Mouse (Mus musculus) intestine, postnatal 0 days (tissue): Measurements from ENCODE around the gene Sec31a. TPM values are rescaled to one million over a fixed set of nuclear protein-coding genes. Genes with fewer than 3 reads are reported as not detected.

ENCODE experiments used
- ATAC-seq: fragments of 200-750 bp; cut with Nextera tagmentation; 2 replicates; pipeline ENCODE4 v1.8.0; 2017; ENCODE audit warnings: mild to moderate bottlenecking, moderate TSS enrichment, moderate library complexity
- H3K27ac ChIP-seq: fragments of 300-500 bp; sonication (generic); 2 replicates; pipeline ENCODE4 v1.5.1; 2014; ENCODE audit warnings: mild to moderate bottlenecking, low read depth, low read length, moderate library complexity
- H3K27me3 ChIP-seq: fragments of 300-500 bp; sonication (generic); replicated peaks from 2 replicates; pipeline ENCODE4 v1.6.1; 2014; ENCODE audit warnings: low read length, mixed read lengths; ENCODE audit not compliant: control insufficient read depth, insufficient read depth
- H3K36me3 ChIP-seq: fragments of 300-500 bp; sonication (generic); 2 replicates; pipeline ENCODE4 v1.6.1; 2014; ENCODE audit warnings: mild to moderate bottlenecking, moderate library complexity; ENCODE audit not compliant: control insufficient read depth, insufficient read depth
- H3K4me1 ChIP-seq: fragments of 300-500 bp; sonication (generic); replicated peaks from 2 replicates; pipeline ENCODE4 v1.6.1; 2014; ENCODE audit warnings: antibody characterized with exemption, low read length, mixed read lengths; ENCODE audit not compliant: control insufficient read depth, insufficient read depth
- H3K4me2 ChIP-seq: fragments of 300-500 bp; sonication (generic); replicated peaks from 2 replicates; pipeline ENCODE4 v1.6.1; 2014; ENCODE audit warnings: low read depth, mild to moderate bottlenecking, moderate library complexity
- H3K4me3 ChIP-seq: fragments of 300-500 bp; sonication (generic); 2 replicates; pipeline ENCODE4 v1.5.1; 2014; ENCODE audit warnings: low read depth, low read length
- H3K9ac ChIP-seq: fragments of 300-500 bp; sonication (generic); 2 replicates; pipeline ENCODE4 v1.6.1; 2014; ENCODE audit warnings: mild to moderate bottlenecking, low read depth, low read length
- H3K9me3 ChIP-seq: fragments of 300-500 bp; sonication (generic); 2 replicates; pipeline ENCODE4 v1.6.1; 2016; ENCODE audit warnings: mixed run types; ENCODE audit not compliant: control insufficient read depth
- CTCF ChIP-seq: sonication (generic); IDR thresholded peaks from 2 replicates; pipeline ENCODE4 v1.5.1; 2016; ENCODE audit warnings: low read depth, mild to moderate bottlenecking, control low read depth, antibody characterized with exemption, moderate library complexity
- WGBS: fragments of 180-500 bp; shearing (Covaris S2); extraction: QIAGEN DNeasy Blood & Tissue Kit; methylation state at CpG from one replicate; pipeline ENCODE4 v1.1.7; 2014; 5-methylcytosine and 5-hydroxymethylcytosine counted together
- polyA plus RNA-seq: library from polyadenylated mRNA; unstranded; fragments of >200 nt; fragmentation: Nextera tagmentation; extraction: Ambion mirVana; gene quantifications from 2 replicates; pipeline ENCODE4 v1.2.1, GENCODE M21; 2015

The Sec31a gene
- polyA plus RNA-seq, 1 experiment from 2014 or later, result 230 TPM

GRCm38 (mm10) chr5:100437917-100438316, 21.9 kb upstream of the Sec31a start:
- H3K9me3 ChIP-seq, result no peaks in the 10 kb centered on the region
- no peak for TF ChIP-seq CTCF
- H3K4me3 ChIP-seq, result no peak overlapping the region
- peaks cover 9% of the 10 kb centered on the region for H3K36me3 ChIP-seq
- H3K27ac ChIP-seq, result no peak overlapping the region
- no peaks in the 10 kb centered on the region for H3K27me3 ChIP-seq
- ATAC-seq, result no peak
- 94% methylated on average over 5 of the region's 5 CpGs for WGBS
- no peak overlapping the region for H3K9ac ChIP-seq
- no peak overlapping the region for H3K4me2 ChIP-seq
- no peaks in the 10 kb centered on the region for H3K4me1 ChIP-seq

DNA sequence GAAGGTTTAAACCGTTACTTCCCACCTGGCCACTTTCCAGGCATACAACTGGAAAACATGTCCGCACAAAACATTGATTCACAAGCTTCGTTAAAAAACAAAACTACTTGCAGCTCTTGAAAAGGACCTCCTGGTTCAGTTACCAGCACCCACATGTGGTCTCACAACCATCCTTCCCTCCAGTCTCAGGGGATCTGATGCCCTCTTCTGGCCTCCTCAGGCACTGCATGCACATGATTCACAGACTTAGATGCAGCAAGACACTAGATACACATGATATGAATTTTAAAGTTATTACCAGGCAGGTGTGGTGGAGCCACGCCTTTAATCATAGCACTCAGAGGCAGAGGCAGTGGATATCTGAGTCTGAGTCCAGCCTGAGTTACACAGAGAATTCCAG, 21.1 kb upstream of the Sec31a start:
- Histone ChIP-seq H3K27me3 (no peaks in the 10 kb centered on the region), H3K9me3 (no peaks in the 10 kb centered on the region), H3K27ac (no peak overlapping the region), H3K4me1 (no peaks in the 10 kb centered on the region), H3K9ac (no peak overlapping the region), H3K36me3 (peaks cover 9% of the 10 kb centered on the region), H3K4me2 (no peak overlapping the region), H3K4me3 (no peak overlapping the region)
- peak; percentile 54 for TF ChIP-seq CTCF
- WGBS, result 96% methylated on average over 4 of the region's 4 CpGs
- ATAC-seq, result no peak

GRCm38 (mm10) chr5:100430966-100431365, 14.9 kb upstream of the Sec31a start:
- Histone ChIP-seq H3K4me1 (peaks cover 15% of the 10 kb centered on the region; the same call in 1 of the 2 replicates), H3K36me3 (no peaks in the 10 kb centered on the region; the same call in 1 of the 2 replicates), H3K27ac (no peak overlapping the region), H3K9ac (no peak overlapping the region), H3K4me3 (no peak overlapping the region), H3K4me2 (peak overlapping the region; percentile 83; the same call in 1 of the 2 replicates), H3K9me3 (no peaks in the 10 kb centered on the region), H3K27me3 (no peaks in the 10 kb centered on the region)
- no peak for TF ChIP-seq CTCF
- WGBS, result 21% methylated on average over 2 of the region's 2 CpGs
- no peak for ATAC-seq

DNA sequence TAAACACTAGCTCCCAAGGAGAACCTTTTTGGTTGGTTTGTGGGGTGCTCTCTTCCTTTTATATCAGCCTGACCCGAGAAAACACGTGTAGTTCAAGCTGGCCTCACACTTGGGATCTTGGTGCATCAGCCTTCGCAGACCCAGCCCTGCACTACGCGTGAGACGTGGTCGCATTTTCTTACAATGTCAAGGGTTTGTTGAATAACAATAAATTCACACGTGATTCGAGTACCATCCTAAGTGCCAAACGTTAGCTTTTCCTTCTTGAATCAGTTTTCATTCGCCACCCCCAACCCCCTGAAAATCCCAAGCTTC, 14.0 kb upstream of the Sec31a start:
- Histone ChIP-seq H3K4me1 (peaks cover 15% of the 10 kb centered on the region; the same call in 1 of the 2 replicates), H3K4me2 (peak overlapping the region; percentile 83), H3K9me3 (no peaks in the 10 kb centered on the region), H3K9ac (peak overlapping the region; percentile 83), H3K36me3 (no peaks in the 10 kb centered on the region; the same call in 1 of the 2 replicates), H3K4me3 (peak overlapping the region; percentile 62), H3K27ac (peak overlapping the region; percentile 87), H3K27me3 (no peaks in the 10 kb centered on the region)
- WGBS, result 2% methylated on average over 11 of the region's 11 CpGs
- TF ChIP-seq CTCF, result no peak
- no peak for ATAC-seq

- no peak for TF ChIP-seq CTCF
- under 1% methylated on average over 53 of the region's 53 CpGs for WGBS
- peak overlapping the region; percentile 83 for H3K4me2 ChIP-seq
- no peaks in the 10 kb centered on the region; the same call in 1 of the 2 replicates for H3K36me3 ChIP-seq
- peaks cover 15% of the 10 kb centered on the region; the same call in 1 of the 2 replicates for H3K4me1 ChIP-seq
- no peaks in the 10 kb centered on the region for H3K9me3 ChIP-seq
- H3K4me3 ChIP-seq, result peak overlapping the region; percentile 62
- peak overlapping the region; percentile 83 for H3K9ac ChIP-seq
- ATAC-seq, result peak; percentile 99
- peak overlapping the region; percentile 87 for H3K27ac ChIP-seq
- no peaks in the 10 kb centered on the region for H3K27me3 ChIP-seq
Measured at GRCm38 (mm10) chr5:100429344-100430075, 13.5 kb upstream of the Sec31a start.

DNA sequence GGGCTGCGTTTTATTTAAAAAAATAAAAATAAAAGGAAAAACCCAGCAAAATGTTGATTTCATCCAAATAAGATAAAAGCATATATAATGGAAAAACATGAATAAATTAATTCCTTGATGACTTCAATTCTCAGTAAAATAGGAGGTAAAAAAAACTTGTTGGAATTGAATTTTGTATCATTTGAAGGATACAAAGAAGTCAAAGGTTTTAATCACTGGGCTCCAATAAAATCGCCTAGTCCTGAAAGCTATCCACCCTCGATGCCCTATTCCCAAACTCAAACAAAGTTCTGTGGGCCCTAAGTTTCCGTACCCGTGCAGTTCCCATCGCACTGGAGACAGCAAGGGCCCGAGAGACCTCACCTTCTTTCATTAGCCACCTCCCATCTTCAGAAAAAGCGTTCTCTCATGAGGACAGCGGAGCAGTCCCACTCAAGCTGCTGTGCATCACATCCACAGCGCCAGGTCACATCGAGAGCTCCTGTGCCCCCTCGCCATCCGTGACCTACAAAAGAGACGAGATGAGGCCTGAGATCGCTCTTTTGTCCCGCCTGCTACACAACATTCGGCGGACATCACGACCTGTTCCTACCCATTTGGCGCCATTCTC, 12.8 kb upstream of the Sec31a start:
- no peak for TF ChIP-seq CTCF
- under 1% methylated on average over 20 of the region's 20 CpGs for WGBS
- H3K9me3 ChIP-seq, result no peaks in the 10 kb centered on the region
- peak; percentile 54 for ATAC-seq
- H3K27me3 ChIP-seq, result no peaks in the 10 kb centered on the region
- H3K4me1 ChIP-seq, result peaks cover 15% of the 10 kb centered on the region; the same call in 1 of the 2 replicates
- no peaks in the 10 kb centered on the region; the same call in 1 of the 2 replicates for H3K36me3 ChIP-seq
- H3K27ac ChIP-seq, result peak overlapping the region; percentile 87
- H3K4me3 ChIP-seq, result peak overlapping the region; percentile 62
- H3K9ac ChIP-seq, result peak overlapping the region; percentile 60
- H3K4me2 ChIP-seq, result peak overlapping the region; percentile 83
